Mouse (Mus musculus): ENCODE measurements around the gene Mmd2.

GRCm38 (mm10) chr5:142610362-142610761 lies 1.8 kb upstream of the Mmd2 start:
- TF ChIP-seq CTCF (IDR thresholded peaks at IDR 0.05; ENCODE audit: extremely low read depth, insufficient read depth, low read length) (no peak), POLR2A (IDR thresholded peaks at IDR 0.05; ENCODE audit: extremely low read depth, insufficient read depth, low read length) (no peak)

All from cortical plate, adult 2 months (tissue).